Comparison of ENCODE assay signal across 9 mouse cellular contexts in genomic region chr4:110494371-110494770, GRCm38 (mm10).
DNase-seq lines count a peak whose midpoint lies in the region; ATAC-seq and TF ChIP-seq lines count a peak whose summit lies in the region.
"Had no signal": no experiment of that assay in that cellular context is flagged by ENCODE, and none has a peak within 500 bp of the region (broad histone marks: within the 10 kb centered on the region; RNA-seq: fewer than 3 reads in every experiment).

No protein-coding gene starts in this region.

- peak; percentile 36; the same call in 1 of the 2 replicates for TF ChIP-seq CTCF in brain, embryonic 14.5 days (IDR thresholded peaks at IDR 0.05; ENCODE audit: borderline replicate concordance, extremely low read depth, insufficient read depth, insufficient read length)

- ATAC-seq in midbrain, embryonic 11.5 days (ENCODE audit: low FRiP score): peak; percentile 62; the same call in 1 of the 2 replicates
- no peak for ATAC-seq in midbrain, embryonic 13.5 days
- no peak for ATAC-seq in megakaryocyte, adult 5-6 weeks (ENCODE audit: poor library complexity, severe bottlenecking)

- no peaks in the 10 kb centered on the region for H3K36me3 ChIP-seq in midbrain, embryonic 11.5 days (ENCODE audit: control insufficient read depth, insufficient read depth, low read length)
- no peaks in the 10 kb centered on the region for H3K36me3 ChIP-seq in midbrain, embryonic 13.5 days
- H3K36me3 ChIP-seq: liver, embryonic 15.5 days had no signal

- no peak overlapping the region for H3K4me2 ChIP-seq in midbrain, embryonic 11.5 days
- H3K4me2 ChIP-seq in midbrain, embryonic 13.5 days (replicated peaks): no peak overlapping the region
- H3K4me2 ChIP-seq: liver, embryonic 15.5 days had no signal

- no peak for TF ChIP-seq POLR2A in brain, embryonic 14.5 days (IDR thresholded peaks at IDR 0.05; ENCODE audit: borderline replicate concordance, extremely low read depth, insufficient read depth, insufficient read length, poor library complexity, severe bottlenecking)

- no peaks in the 10 kb centered on the region for H3K4me1 ChIP-seq in midbrain, embryonic 11.5 days (ENCODE audit: control insufficient read depth, insufficient read depth, low read length)
- no peaks in the 10 kb centered on the region for H3K4me1 ChIP-seq in midbrain, embryonic 13.5 days (replicated peaks)
- H3K4me1 ChIP-seq: liver, embryonic 15.5 days had no signal

- no peaks in the 10 kb centered on the region for H3K9me3 ChIP-seq in midbrain, embryonic 11.5 days (ENCODE audit: control insufficient read depth, low read length)
- no peaks in the 10 kb centered on the region for H3K9me3 ChIP-seq in midbrain, embryonic 13.5 days
- H3K9me3 ChIP-seq: liver, embryonic 15.5 days had no signal

- no peak overlapping the region for H3K4me3 ChIP-seq in midbrain, embryonic 11.5 days (ENCODE audit: low read depth, low read length)
- H3K4me3 ChIP-seq in midbrain, embryonic 13.5 days (replicated peaks): no peak overlapping the region
- H3K4me3 ChIP-seq: liver, embryonic 15.5 days had no signal

- intact Hi-C loops in heart, postnatal 25 days (cut with DNase I): loop anchor here (10.0 kb wide), 2 partner anchors 170 to 440 kb away; no protein-coding TSS in a partner anchor

- WGBS in midbrain, embryonic 11.5 days: 34% methylated on average over 1 of the region's 1 CpGs
- 55% methylated on average over 1 of the region's 1 CpGs for WGBS in midbrain, embryonic 13.5 days

- DNase-seq in heart, adult 11 months: peak; percentile 66
- DNase-seq in heart, postnatal 25 days (ENCODE audit: low spot score): no peak
- DNase-seq in midbrain, embryonic 11.5 days (ENCODE audit: low spot score, missing footprints): no peak
- DNase-seq in brain, embryonic 14.5 days (ENCODE audit: low read depth): peak; percentile 9
- peak; percentile 2 for DNase-seq in lung, postnatal 10 days
- DNase-seq in cerebellum, adult 9-11 months: no peak

- no peak overlapping the region for H3K27ac ChIP-seq in midbrain, embryonic 11.5 days (ENCODE audit: low read depth, low read length)
- no peak overlapping the region for H3K27ac ChIP-seq in midbrain, embryonic 13.5 days
- H3K27ac ChIP-seq: liver, embryonic 15.5 days had no signal

- no peaks in the 10 kb centered on the region for H3K27me3 ChIP-seq in midbrain, embryonic 11.5 days (ENCODE audit: control insufficient read depth, insufficient read depth, low read length)
- no peaks in the 10 kb centered on the region for H3K27me3 ChIP-seq in midbrain, embryonic 13.5 days
- H3K27me3 ChIP-seq: liver, embryonic 15.5 days had no signal

- no peak overlapping the region for H3K9ac ChIP-seq in midbrain, embryonic 11.5 days (ENCODE audit: low read length)
- H3K9ac ChIP-seq in midbrain, embryonic 13.5 days (replicated peaks): no peak overlapping the region
- H3K9ac ChIP-seq: liver, embryonic 15.5 days had no signal

Comparison
In these comparisons a context has a peak if more than half of its experiments do, and no peak if none do; other contexts are left out.
1. DNase-seq: peak in heart, adult 11 months (single experiment), brain, embryonic 14.5 days (single experiment) and lung, postnatal 10 days (single experiment); none in heart, postnatal 25 days (single experiment), midbrain, embryonic 11.5 days (single experiment) and cerebellum, adult 9-11 months (single experiment).